Mouse (Mus musculus) CH12F3 (cell line): ENCODE results near the gene Hnrnpa3.
"Not testable (repeated sequence)": the region's sequence is repeated elsewhere in the genome, so short reads cannot be mapped to it uniquely, and the experiment has no call there.

Source experiments
- in situ Hi-C: fragments of 300-500 bp; cut with MboI; formaldehyde crosslinking; loops from 2 replicates; pipeline ENCODE4 v1.14.3; 2020; ENCODE audit warnings: low sequenced_read_pairs

The Hnrnpa3 gene

DNA sequence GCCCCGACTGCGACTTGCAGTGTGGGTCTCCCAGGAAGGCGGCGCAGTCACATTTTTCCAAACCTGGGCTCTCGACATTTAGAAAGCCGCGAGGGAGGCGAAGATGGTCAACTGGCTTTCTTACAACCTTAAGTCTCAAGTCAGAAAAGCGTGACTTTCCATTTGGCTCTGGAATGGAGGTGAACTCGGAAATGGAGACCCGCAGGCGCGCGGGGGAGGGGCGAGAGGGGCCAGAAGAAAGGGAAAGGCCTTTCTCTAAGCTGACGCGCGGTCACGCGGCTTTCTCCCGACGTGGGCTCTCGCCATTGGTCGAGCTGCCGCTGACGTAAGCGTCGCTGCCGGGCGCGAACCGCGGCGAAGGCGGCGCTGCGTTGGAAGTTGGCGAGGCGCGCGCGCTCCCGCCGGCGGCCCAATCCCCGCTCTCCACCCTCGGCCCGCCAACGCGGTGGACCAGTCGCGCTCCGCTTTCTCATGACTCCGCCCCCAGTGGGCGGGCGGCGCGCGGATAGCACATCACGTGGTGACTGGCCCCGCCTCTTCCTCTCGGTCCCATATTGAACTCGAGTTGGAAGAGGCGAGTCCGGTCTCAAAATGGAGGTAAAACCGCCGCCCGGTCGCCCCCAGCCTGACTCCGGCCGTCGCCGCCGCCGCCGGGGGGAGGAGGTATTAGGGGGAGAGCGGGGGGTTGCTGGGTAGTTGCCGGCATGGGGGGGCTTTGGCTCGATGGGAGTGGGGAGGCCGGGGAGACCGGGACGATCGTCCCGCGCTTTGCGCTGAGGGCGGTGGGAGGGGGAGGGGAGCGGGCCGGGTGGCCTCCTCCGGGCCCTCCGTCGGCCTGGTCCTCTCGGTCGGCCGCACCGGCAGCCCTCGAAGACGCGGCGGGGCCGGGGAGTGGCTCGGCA is at the start of gene Hnrnpa3:
TSS of gene Hnrnpa3 (plus strand) at position 535 of the 902 bp plus-strand sequence.
- in situ Hi-C loops = no loop called here

DNA sequence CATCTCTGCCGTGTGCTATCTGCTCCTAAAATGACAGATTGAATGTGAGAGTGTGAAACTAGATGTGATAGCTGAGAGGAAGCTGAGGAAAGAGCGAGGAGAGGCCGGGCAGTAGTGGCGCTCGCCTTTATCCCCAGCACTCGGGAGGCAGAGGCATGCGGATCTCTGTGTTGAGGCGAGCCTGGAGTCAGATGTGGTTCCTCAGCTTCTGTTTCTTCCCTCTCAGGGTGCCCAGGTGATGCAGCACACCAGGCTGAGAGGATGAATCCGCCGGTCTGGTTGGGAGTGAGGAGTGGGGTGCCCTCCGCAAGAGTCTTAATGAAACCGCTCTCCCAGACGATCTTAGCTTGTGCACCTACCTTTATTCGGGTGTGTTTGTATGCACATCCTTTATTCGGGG is 49.1 kb upstream of the Hnrnpa3 start:
- in situ Hi-C loops = loop anchor here (5.0 to 25.0 kb wide), 2 partner anchors 172 to 352 kb away; no protein-coding TSS in a partner anchor

DNA sequence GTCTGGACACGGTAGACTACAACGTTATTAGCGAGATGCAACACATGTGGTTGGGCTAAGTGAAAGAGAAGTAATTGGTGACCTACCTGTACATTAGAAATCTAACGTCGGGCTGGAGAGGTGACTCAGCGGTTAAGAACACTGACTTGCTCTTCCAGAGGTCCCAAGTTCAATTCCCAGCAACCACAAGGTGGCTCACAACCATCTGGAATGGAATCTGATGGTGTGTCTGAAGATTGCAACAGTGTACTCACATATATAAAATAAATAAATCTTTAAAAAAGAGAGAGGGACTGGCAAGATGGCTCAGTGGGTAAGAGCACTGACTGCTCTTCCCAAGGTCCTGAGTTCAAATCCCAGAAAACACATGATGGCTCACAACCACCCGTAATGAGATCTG is 48.5 kb upstream of the Hnrnpa3 start:
- in situ Hi-C loops = loop anchor here (5.0 to 25.0 kb wide), 2 partner anchors 172 to 352 kb away; no protein-coding TSS in a partner anchor

DNA sequence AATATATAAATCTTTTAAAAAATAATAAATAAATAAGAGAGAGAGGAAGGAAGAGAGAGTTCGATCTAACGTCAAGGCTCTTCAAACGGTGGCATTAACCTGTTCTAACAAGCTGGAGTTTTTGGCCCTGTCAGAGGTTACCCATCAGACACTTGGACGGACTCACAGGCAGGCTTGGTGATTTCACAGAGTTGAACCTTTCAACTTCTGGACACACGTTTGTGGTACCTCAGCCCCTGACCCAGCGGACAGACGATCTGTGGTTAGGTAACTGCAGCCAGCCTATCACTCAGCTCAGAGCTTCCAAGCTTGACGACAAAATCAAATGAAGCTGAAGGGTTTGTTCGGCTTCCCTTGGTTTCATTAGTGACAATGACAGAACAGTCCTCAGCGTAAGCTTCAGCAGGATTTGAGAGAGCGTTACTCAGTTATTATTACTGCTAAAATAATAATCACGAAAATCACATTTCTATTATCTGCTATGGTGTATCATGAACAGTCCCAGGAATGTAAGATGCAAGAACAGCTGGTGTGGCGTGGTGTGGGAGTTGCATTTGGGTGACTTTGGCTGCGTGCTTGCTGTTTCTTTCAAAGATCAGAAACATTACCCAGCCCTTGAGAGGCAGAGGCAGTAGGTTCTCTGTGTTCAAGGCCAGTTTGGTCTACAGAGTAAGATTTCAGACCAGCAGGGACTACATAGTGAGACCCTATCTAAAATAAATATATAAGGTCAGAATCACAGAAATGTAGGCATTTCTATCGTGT is 47.8 kb upstream of the Hnrnpa3 start:
- in situ Hi-C loops = loop anchor here (5.0 to 25.0 kb wide), 2 partner anchors 171 to 351 kb away; no protein-coding TSS in a partner anchor

DNA sequence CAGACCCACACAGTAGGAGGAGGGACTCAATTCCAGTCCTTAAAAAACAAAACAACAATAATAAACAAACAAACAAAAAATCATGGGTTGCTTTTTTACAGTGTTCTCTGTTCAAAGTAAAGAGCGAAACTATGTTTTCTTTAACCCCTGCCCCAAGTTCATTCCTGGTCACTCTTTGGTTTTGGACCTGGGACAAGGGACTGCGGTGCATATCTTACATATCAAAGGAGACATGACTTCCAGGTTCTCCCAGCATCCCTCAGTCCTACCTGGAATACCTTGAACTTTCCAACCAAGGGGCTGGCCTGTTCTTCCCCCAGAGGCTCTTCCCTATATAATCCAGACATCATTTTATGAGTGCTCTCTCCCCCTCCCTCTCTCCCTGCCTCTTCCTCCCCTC is 47.1 kb upstream of the Hnrnpa3 start:
- in situ Hi-C loops = loop anchor here (5.0 to 25.0 kb wide), 2 partner anchors 170 to 350 kb away; no protein-coding TSS in a partner anchor

DNA sequence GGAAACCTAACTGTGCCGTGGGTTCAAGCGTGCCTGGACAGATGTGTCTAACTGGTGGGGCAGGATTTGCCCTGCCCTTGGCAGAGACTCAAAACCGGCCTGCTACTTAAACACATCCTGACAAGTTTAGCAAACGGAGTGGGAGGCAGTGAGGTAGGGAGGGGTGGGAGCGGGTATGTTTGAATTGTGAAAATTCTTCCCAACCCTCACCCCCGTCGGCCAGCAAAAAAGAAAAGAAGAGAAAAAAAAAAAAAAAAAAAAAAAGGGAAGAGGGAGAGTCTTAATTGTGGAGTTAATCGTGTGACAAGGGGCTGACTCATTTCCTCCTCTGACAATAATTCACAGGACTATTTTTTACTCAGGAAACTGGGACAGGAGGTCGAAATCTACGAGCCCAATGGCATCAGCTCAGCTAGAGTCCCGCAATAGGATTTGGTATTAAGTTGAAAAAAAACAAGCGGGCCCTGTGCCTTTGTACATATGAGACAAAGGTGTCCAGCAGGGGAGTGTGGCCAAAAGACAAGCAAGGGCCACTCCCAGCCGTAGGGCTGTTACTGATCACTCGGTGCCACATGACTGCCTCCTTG is 46.0 kb upstream of the Hnrnpa3 start:
- in situ Hi-C loops = loop anchor here (5.0 to 25.0 kb wide), 2 partner anchors 169 to 349 kb away; no protein-coding TSS in a partner anchor

DNA sequence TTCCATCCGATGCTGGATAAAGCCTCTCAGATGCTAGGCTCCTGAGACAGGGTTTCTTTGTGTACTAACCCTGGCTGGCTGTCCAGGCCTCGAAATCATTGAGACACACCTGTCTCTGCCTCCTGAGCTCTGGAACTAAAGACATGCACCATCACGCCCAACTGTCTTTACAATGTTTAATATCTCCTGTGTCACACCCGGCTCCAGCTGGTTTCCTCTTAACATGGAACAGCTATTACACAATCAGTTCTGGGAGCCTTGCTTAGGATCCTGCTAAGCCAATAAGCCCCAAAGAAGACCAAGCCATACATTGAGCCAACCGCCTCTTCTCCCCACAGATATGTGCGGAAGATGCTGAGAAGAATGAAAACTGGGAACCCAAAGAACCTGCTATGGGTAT is 44.5 kb upstream of the Hnrnpa3 start:
- in situ Hi-C loops = loop anchor here (5.0 to 25.0 kb wide), 2 partner anchors 168 to 348 kb away; no protein-coding TSS in a partner anchor

DNA sequence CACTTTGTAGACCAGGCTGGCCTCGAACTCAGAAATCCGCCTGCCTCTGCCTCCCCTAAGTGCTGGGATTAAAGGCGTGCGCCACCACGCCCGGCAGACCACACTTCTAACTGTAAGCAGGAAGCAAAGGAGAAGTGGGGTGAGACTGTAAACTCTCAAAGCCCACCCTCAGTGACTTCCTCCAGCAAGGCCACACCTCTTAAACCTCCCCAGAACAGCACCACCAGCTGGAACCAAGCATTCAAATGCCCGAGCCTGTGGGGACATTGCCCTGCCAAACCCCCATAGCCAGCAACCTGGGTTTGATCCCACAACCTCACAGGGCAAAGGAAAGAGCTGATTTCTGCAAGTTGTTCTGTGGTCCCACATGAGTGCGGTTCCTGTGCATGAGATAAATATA is 42.1 kb upstream of the Hnrnpa3 start:
- in situ Hi-C loops = loop anchor here (25.0 kb wide), 1 partner anchor 345 kb away; no protein-coding TSS in a partner anchor

DNA sequence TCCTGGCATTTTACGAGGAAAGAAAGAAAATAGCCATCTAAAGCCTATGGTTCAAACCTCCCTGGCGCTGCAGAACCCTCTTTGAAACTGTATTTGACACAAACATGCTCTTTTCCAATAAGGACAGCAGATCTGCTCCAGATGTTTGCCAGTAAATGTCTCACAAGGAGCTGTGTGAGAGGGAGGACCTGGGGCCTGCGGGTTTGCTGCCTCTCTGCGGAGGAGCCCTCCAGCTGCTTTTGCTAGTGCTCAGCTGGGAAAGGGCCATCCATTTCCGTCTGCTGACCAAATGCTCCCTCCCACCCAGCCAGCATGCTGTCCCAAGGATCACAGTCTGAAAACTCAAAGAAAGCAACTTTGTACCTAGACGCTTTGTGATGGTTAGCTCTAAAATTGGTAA is 40.3 kb upstream of the Hnrnpa3 start:
- in situ Hi-C loops = loop anchor here (25.0 kb wide), 1 partner anchor 344 kb away; no protein-coding TSS in a partner anchor

DNA sequence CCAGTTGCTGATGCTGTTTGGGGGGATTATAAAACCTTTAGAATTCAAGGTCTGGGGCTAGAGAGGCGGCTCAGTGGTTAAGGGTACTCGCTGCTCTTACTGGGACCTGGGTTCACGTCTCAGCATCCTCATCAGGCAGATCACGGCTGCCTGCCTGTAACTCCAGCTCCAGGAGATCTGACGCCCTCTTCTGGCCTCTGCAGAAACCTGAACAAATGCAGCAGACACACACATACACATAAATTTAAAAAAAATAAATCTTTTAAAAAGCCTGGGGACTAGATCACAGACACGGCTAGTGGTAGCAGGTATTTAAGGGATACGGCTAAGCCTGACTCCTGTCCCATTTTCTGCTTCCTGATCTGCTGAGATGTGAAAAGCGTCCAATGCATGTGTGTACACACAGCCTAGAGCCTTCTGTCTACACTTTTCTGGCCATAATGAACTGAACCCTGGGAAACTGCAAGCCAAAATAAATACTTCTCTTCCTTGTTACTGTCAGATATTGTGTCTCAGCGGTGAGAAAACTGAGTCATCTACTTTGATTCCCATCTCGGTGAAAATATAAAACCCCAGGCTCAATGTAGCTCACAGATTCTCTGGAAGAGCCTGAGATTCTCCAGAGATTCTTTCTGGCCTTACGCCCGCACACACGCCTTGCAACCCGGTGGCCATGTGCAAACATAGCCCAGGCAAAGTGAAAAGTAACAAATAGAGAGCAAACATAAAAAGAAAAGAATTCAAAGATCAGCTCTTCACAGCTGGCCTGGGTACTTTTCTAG is 37.0 kb upstream of the Hnrnpa3 start:
- in situ Hi-C loops = loop anchor here (25.0 kb wide), 1 partner anchor 340 kb away; no protein-coding TSS in a partner anchor

DNA sequence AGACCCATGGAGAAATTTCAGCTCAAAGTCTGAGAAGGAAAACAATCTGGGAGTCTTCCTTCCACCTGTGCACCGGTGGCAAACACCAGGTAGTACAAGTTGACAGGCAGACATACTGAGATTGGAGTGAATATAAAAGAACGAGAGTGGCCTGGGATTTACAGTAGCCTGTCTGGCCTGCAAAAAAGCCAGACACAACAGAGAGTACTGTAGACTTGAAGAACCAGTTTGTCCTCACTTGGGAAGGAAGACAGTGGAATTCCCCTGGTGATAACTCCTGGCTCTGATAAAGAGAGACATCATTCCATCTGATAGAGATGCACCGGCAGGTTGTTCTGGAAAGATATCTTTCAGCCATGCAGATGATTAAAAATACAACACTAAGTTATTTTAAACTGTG is 34.0 kb upstream of the Hnrnpa3 start:
- in situ Hi-C loops = no loop called here

DNA sequence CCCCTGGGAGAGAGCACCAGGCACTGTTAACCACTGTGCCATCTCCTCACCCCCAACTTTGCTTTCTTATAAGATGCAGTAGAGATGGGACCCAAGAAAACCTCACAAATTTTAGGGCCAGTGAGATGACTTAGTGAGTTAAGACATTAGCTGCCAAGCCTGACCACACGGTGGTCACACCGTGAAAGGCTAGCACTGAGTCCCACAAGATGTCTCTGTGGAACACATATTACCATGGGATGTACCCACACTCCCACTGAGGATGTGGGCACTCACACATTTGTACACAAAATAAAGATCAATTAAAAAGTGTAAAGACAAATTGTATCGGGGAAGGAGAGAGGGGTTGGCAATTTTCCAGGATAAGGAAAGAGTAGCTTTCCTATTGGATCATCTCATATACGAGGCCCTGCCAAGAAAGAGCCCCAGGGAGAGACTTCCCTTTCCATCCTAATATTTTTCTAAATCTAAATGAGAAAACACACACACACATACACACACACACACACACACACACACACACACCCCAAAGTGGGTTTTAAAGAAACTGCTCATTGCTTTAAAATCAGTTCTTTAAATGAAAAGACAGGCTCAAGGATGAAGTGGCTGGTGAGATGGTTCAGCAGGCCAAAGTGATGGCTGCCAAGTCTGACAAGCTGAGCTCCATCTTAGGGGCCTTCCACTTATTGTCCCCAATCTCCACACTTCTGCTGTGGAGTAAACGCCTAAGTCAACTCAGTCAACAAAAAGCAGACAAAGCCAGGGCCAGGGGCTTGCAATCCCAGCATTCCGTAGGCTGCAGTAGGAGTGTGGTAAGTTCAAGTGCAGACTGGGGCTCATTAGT is 32.2 kb upstream of the Hnrnpa3 start:
- in situ Hi-C loops = no loop called here

DNA sequence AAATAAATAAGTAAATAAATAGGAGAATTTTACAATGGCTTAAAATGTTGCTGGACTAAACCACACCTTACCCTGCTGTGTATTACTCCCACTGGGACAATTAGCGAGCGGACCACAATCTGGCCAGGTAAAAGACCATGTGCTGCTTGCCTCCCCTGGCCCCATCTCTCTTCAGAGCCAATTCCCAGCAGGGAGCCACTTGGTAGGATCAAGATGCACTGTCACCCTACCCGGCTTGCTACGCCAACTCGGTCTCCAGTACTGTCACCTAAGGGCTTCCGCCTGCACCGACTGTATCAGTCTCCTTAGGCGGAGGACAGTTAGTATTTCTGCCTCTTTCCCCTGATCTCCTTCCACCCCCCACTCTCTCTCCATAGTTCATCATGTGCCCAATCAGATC is 30.6 kb upstream of the Hnrnpa3 start:
- in situ Hi-C loops = no loop called here

DNA sequence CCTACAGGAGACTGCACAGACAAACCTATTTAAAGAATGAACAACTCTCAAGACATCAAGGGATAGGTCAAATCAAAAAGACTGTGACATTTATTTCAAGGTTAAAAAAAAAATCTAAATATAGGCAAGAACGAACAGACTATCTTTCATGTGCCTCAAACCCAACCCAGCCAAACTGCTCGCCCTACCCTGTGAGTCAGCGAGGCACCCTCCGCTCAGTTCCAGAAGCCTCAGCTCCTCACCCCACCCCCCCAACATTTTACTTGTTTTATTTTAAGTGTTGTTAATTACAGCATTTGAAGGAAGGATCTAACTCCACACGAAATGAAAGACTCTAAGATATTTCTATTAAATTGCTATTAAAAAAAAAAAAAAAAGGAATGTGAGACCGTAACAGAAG is 27.6 kb upstream of the Hnrnpa3 start:
- in situ Hi-C loops = no loop called here

DNA sequence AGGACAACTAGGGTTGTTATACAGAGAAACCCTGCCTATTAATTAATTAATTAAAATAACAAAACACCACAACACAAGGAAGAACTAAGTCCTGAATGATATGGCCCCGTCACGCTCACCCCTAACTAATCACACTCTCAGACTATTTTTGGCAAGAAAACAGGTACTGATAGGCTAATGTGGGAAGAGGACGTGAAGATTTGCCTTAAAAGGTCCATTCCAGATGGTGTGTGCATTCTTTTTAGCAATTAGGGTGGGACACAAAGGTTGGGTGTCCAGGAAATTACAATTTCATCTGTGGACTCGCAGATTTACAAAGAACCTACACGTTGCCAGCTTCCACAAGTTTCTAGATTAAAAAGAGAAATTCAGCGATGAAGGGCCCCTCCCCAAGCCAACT is 27.0 kb upstream of the Hnrnpa3 start:
- in situ Hi-C loops = no loop called here

DNA sequence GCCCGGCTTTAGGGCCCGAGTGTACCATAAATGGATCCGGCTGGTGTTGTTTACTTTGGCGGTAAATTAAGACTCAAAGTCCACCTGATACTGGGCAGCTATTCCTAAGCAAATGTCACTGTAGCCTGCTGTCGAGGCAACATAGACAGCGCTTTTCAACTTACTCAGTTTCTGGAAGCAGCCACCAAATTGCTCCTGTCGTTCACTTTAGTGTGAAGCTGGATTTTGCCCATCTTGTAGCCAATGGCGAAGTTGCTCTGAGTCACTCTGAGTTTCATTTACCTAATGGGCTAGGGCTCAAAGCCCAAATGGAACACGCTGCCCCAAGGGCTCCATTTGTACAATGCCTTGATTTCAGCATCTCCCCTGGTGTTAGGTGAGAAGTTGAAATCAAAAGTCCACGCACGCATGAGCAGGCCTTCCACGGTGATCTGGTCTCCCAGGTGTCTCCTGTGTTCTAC is 26.3 kb upstream of the Hnrnpa3 start:
- in situ Hi-C loops = no loop called here

DNA sequence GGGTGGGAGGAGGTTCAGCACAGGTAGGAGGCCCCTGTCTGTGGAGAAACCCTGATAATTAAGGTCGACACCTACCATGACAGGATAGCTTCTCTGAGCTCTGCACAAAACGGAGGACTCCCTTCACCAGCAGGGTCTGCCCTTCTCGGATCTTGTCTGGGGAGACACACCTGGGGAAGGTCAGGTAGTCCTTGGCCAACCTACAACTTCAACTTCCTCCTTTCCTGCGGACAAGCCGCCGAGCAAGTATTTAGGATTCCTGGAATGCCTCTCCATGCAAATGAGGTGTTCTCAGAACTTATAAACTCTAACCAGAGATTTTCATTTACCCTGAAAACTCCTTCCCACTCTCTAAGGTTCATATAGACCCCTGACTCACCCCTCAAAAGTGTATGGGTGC is 25.7 kb upstream of the Hnrnpa3 start:
- in situ Hi-C loops = no loop called here

DNA sequence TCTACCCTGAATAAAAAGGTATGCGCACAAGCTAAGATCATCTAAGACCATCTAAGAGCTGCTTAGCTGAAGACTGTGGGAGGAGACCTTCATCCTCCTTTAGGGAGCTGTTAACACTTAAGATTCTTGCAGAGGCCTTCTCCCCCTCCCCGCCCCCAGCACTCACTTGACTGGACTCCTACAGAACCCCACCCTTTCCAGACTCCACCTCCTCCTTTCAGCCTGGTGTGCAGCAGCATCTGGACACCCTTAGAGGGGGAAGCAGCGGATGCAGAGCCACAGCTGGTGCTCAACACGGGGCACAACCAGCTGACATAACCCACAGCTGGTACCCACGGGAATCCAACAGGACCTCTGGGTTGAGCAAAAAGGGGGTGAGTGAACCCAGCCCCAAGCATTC is 25.3 kb upstream of the Hnrnpa3 start:
- in situ Hi-C loops = no loop called here

DNA sequence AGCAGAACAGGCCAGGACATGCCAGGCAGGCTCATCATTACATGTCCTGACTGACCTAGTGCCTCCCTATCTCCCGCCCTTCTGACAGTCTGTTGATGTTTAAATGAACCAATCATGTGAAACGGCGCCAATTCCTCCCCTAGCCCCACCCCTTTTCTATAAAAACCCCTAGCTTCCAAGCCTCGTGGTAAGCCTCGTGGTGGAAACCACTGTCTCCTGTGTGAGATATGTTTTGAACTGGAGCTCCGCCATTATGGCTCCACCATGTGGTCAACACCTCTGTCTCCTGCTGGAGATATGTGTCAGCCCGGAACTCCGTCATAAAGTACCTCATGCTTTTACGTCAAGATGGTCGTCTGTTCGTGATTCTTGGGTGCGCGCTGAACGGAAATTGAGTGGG is 24.6 kb upstream of the Hnrnpa3 start:
- in situ Hi-C loops = not testable (repeated sequence)
